Mouse (Mus musculus) left cerebral cortex, postnatal 4 days (tissue): ENCODE data around the gene Ogfod1. TPM values are rescaled to one million over a fixed set of nuclear protein-coding genes. Genes with fewer than 3 reads are reported as not detected.
"Not testable (repeated sequence)": the region's sequence is repeated elsewhere in the genome, so short reads cannot be mapped to it uniquely, and the experiment has no call there.

Source experiments
- DNase-seq: peaks from one replicate; pipeline ENCODE4 v3.0.0-alpha.2; 2022
- intact Hi-C: fragments of 180-260 bp; cut with DNase I; formaldehyde crosslinking; loops from one replicate; pipeline ENCODE4 v1.15.1; 2025
- total RNA-seq, 2 experiments: library from RNA; stranded (reverse); gene quantifications; 2 replicates each; pipeline ENCODE4 v1.2.3; 2021

Ogfod1 gene
- 10 to 100 TPM; 23.6 to 25.8 TPM for total RNA-seq

- DNase-seq = peak; percentile 94
- intact Hi-C loops = no loop called here
Observed at GRCm38 (mm10) chr8:94036944-94037524, at the start of gene Ogfod1, which contains the start of gene Nudt21. Gene Ogfod1 (plus strand): TSS chr8:94037198. Gene Nudt21 (minus strand): TSS chr8:94037031.

- no peak for DNase-seq
- intact Hi-C loops = no loop called here
Observed at GRCm38 (mm10) chr8:93989739-93990138, 47.3 kb upstream of the Ogfod1 start.

GRCm38 (mm10) chr8:93998961-93999360 lies 38.0 kb upstream of the Ogfod1 start:
- intact Hi-C loops = no loop called here
- DNase-seq = no peak

GRCm38 (mm10) chr8:94004139-94004538 lies 32.9 kb upstream of the Ogfod1 start:
- intact Hi-C loops = no loop called here
- DNase-seq = no peak

- intact Hi-C loops = no loop called here
- no peak for DNase-seq
Observed at GRCm38 (mm10) chr8:94009243-94009845, 27.7 kb upstream of the Ogfod1 start.

- intact Hi-C loops = no loop called here
- DNase-seq = no peak
Observed at GRCm38 (mm10) chr8:94010101-94010705, 26.8 kb upstream of the Ogfod1 start.

- intact Hi-C loops = no loop called here
- DNase-seq = no peak
Observed at GRCm38 (mm10) chr8:94011076-94012012, 25.7 kb upstream of the Ogfod1 start.

GRCm38 (mm10) chr8:94012013-94012951 lies 24.7 kb upstream of the Ogfod1 start, which contains the start of gene Amfr:
Gene Amfr (minus strand): TSS chr8:94012842.
- peak; percentile 75 for DNase-seq
- intact Hi-C loops = no loop called here

- DNase-seq = no peak
- intact Hi-C loops = no loop called here
Observed at GRCm38 (mm10) chr8:94013026-94013612, 23.9 kb upstream of the Ogfod1 start.

GRCm38 (mm10) chr8:94023916-94024315 lies 13.1 kb upstream of the Ogfod1 start:
- no peak for DNase-seq
- intact Hi-C loops = no loop called here

- no peak for DNase-seq
- intact Hi-C loops = no loop called here
Observed at GRCm38 (mm10) chr8:94029701-94030100, 7.3 kb upstream of the Ogfod1 start.

- intact Hi-C loops = no loop called here
Observed at GRCm38 (mm10) chr8:94033601-94034000, 3.4 kb upstream of the Ogfod1 start.

GRCm38 (mm10) chr8:94035200-94035599 lies 1.8 kb upstream of the Ogfod1 start:
- intact Hi-C loops = no loop called here
- no peak for DNase-seq

More at GRCm38 (mm10) chr8:94033601-94034000, 3.4 kb upstream of the Ogfod1 start:
- DNase-seq = no peak

- intact Hi-C loops = not testable (repeated sequence)
- peak; percentile 76 for DNase-seq
Observed at GRCm38 (mm10) chr8:94036541-94036940, 457 bp upstream of the Ogfod1 start.

GRCm38 (mm10) chr8:94037806-94038205 lies 808 bp downstream of the Ogfod1 start:
- intact Hi-C loops = no loop called here
- no peak for DNase-seq

GRCm38 (mm10) chr8:94047845-94048244 lies 10.8 kb downstream of the Ogfod1 start:
- intact Hi-C loops = no loop called here
- DNase-seq = peak; percentile 30

GRCm38 (mm10) chr8:94052696-94053095 lies 15.7 kb downstream of the Ogfod1 start:
- intact Hi-C loops = no loop called here
- DNase-seq = no peak

GRCm38 (mm10) chr8:94057157-94057854 lies 20.3 kb downstream of the Ogfod1 start:
- peak; percentile 56 for DNase-seq
- intact Hi-C loops = no loop called here
